Mouse (Mus musculus): Measurements from ENCODE around the gene Olfr1051. TPM values are rescaled to one million over a fixed set of nuclear protein-coding genes. Genes with fewer than 3 reads are reported as not detected.
"Not testable (repeated sequence)": the region's sequence is repeated elsewhere in the genome, so short reads cannot be mapped to it uniquely, and the experiment has no call there.

Gene Olfr1051
- polyA plus RNA-seq (2012; rRNA removed): not detected in 2 replicates

DNA sequence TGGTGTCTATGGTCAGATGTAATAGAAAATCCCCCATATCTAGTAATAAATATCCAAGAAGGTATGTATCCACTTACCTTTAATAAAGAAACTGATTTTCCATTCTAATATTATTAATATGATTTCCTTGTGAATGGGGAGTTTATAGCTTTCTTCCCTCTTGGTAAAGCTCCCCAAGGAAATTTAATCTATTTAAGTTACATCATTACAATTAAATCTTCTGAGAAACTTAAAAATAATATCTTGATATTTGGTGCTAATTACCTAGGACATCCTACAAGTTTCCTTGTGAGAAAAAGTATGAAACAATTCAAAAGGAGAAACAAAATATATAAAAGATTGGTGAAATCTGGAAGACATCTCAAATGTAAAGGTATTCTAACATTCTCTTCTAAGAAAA, at the start of gene Olfr1051:
TSS of gene Olfr1051 (minus strand) at position 101 of the 400 bp plus-strand sequence.
- DNase-seq (ENCODE audit: low read depth): not testable (repeated sequence)

DNA sequence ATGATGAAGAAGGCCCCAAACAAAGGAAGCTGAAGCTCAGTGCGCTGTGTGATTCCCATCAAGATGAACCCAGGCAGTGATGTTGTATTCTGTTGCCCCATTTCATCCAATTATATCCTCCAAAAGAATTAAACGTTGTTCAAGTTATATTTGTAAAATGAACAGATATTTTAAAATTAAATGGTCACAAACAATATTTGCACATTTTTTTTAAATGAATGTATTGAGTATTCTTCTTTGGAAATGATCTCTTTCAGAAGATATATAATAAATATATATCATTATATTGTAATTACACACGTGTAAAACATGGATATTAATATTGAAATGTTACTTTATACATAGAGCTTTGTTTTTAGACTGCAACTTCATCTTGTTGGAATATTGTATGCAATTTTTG, 36.3 kb upstream of the Olfr1051 start, which contains the start of gene Olfr1053:
TSS of gene Olfr1053 (minus strand) at position 101 of the 400 bp plus-strand sequence.
- no peak for DNase-seq (ENCODE audit: low read depth)
- TF ChIP-seq CTCF (IDR thresholded peaks at IDR 0.05; ENCODE audit: borderline replicate concordance, extremely low read depth, insufficient read depth, insufficient read length): no peak
- no peak for TF ChIP-seq POLR2A (IDR thresholded peaks at IDR 0.05; ENCODE audit: borderline replicate concordance, extremely low read depth, insufficient read depth, insufficient read length, poor library complexity, severe bottlenecking)

DNA sequence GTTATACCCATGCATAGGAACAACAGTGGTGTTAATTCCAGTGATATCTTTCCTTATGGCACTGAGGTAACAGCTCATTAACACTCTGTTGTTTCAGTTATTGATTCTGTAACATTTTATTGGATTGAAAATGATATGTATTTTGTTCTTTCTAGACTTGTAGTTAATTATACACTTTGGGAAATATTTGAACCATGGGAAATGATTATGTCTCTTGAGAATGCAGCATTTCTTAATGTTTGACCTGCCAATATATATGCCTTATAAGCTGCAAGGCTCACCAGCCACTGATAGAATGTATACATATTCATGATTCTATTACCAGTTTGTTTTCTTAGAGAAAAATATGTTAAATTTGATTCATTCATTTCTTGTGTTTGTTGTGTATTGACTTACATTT, 13.3 kb upstream of the Olfr1051 start, which contains the start of gene Olfr1052:
TSS of gene Olfr1052 (plus strand) at position 301 of the 400 bp plus-strand sequence.
- TF ChIP-seq POLR2A (IDR thresholded peaks at IDR 0.05; ENCODE audit: borderline replicate concordance, extremely low read depth, insufficient read depth, insufficient read length, poor library complexity, severe bottlenecking) (no peak), CTCF (IDR thresholded peaks at IDR 0.05; ENCODE audit: borderline replicate concordance, extremely low read depth, insufficient read depth, insufficient read length) (no peak)
- no peak for DNase-seq (ENCODE audit: low read depth)

DNA sequence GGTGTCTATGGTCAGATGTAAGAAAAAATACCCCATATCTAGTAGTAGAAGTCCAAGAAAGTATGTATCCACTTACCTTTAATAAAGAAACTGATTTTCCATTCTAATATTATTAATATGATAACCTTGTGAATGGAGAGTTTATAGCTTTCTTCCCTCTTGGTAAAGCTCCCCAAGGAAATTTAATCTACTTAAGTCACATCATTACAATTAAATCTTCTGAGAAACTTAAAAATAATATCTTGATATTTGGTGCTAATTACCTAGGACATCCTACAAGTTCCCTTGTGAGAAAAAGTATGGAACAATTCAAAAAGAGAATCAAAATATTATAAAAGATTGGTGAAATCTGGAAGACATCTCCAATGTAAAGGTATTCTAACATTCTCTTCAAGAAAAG, 20.7 kb downstream of the Olfr1051 start, which contains the start of gene Olfr1049:
TSS of gene Olfr1049 (minus strand) at position 101 of the 400 bp plus-strand sequence.
- DNase-seq (ENCODE audit: low read depth): not testable (repeated sequence)

DNA sequence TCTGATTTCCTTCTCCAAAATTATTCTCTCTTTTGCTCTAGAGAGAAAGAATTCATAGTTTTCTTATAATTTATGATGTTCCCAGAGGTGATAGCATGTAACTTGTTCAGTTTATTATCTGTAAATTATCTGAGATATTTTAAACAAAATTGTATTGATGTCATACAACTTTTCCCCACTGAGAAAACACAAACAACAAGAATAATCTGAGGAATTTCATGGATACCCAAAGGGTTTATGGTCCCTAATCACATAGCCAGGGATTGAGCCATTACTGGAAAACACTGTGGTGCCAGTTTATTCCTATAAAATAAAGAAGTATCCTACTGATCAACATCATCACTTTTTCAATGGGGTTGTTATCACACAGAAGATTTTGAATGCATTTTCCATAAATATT, 38.7 kb downstream of the Olfr1051 start, which contains the start of gene Olfr1048:
TSS of gene Olfr1048 (minus strand) at position 101 of the 400 bp plus-strand sequence.
- no peak for DNase-seq (ENCODE audit: low read depth)
- TF ChIP-seq POLR2A (IDR thresholded peaks at IDR 0.05; ENCODE audit: borderline replicate concordance, extremely low read depth, insufficient read depth, insufficient read length, poor library complexity, severe bottlenecking): no peak
- TF ChIP-seq CTCF (IDR thresholded peaks at IDR 0.05; ENCODE audit: borderline replicate concordance, extremely low read depth, insufficient read depth, insufficient read length): no peak

DNA sequence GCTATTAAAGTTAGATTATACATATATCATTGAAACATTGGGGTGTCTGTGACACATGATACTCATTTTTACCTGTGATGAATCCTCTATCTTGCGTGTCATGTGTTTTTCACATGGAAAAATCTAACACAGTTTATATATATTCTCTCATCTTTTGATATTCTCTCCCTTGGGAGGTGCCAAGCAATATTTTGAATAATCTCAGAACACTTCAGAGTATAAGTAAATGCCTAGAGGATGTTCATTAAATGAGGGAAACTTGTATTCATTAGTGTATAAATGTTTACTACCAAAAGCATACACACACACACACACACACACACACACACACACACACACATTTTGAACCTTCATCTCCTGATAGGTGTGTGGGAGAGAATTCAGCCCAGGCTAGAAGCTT, 47.6 kb downstream of the Olfr1051 start, which contains the start of gene Olfr1047:
TSS of gene Olfr1047 (minus strand) at position 101 of the 400 bp plus-strand sequence.
- TF ChIP-seq CTCF (IDR thresholded peaks at IDR 0.05; ENCODE audit: borderline replicate concordance, extremely low read depth, insufficient read depth, insufficient read length): no peak
- TF ChIP-seq POLR2A (IDR thresholded peaks at IDR 0.05; ENCODE audit: borderline replicate concordance, extremely low read depth, insufficient read depth, insufficient read length, poor library complexity, severe bottlenecking): no peak
- no peak for DNase-seq (ENCODE audit: low read depth)

Other genes starting within 250 kb of the Olfr1051 start
- gene Olfr1034, start 233.2 kb downstream of the Olfr1051 start, polyA plus RNA-seq (2012; rRNA removed): not detected in 2 replicates
- gene Olfr1036, start 205.1 kb downstream of the Olfr1051 start, polyA plus RNA-seq (2012; rRNA removed): not detected in 2 replicates
- gene Olfr1037, start 191.7 kb downstream of the Olfr1051 start, polyA plus RNA-seq (2012; rRNA removed): not detected in 2 replicates
- gene Olfr1039, start 143.2 kb downstream of the Olfr1051 start, polyA plus RNA-seq (2012; rRNA removed): not detected in 2 replicates
- not detected in 2 replicates for gene Olfr1040, start 132.4 kb downstream of the Olfr1051 start, polyA plus RNA-seq (2012; rRNA removed)
- gene Olfr1042, start 117.2 kb downstream of the Olfr1051 start, polyA plus RNA-seq (2012; rRNA removed): not detected in 2 replicates
- not detected in 2 replicates for gene Olfr1043, start 111.6 kb downstream of the Olfr1051 start, polyA plus RNA-seq (2012; rRNA removed)
- gene Olfr1044, start 101.3 kb downstream of the Olfr1051 start, polyA plus RNA-seq (2012; rRNA removed): not detected in 2 replicates
- not detected in 2 replicates for gene Olfr52, start 93.4 kb downstream of the Olfr1051 start, polyA plus RNA-seq (2012; rRNA removed)
- not detected in 2 replicates for gene Olfr1045, start 76.1 kb downstream of the Olfr1051 start, polyA plus RNA-seq (2012; rRNA removed)
- not detected in 2 replicates for gene Olfr1046, start 59.8 kb downstream of the Olfr1051 start, polyA plus RNA-seq (2012; rRNA removed)
- not detected in 2 replicates for gene Olfr1047, start 47.7 kb downstream of the Olfr1051 start, polyA plus RNA-seq (2012; rRNA removed)
- not detected in 2 replicates for gene Olfr1048, start 38.8 kb downstream of the Olfr1051 start, polyA plus RNA-seq (2012; rRNA removed)
- not detected in 2 replicates for gene Olfr1049, start 20.8 kb downstream of the Olfr1051 start, polyA plus RNA-seq (2012; rRNA removed)
- not detected in 2 replicates for gene Olfr1052, start 13.4 kb upstream of the Olfr1051 start, polyA plus RNA-seq (2012; rRNA removed)
- not detected in 2 replicates for gene Olfr1053, start 36.2 kb upstream of the Olfr1051 start, polyA plus RNA-seq (2012; rRNA removed)
- gene Olfr1054, start 56.3 kb upstream of the Olfr1051 start, polyA plus RNA-seq (2012; rRNA removed): not detected in 2 replicates
- gene Olfr1055, start 71.2 kb upstream of the Olfr1051 start, polyA plus RNA-seq (2012; rRNA removed): not detected in 2 replicates
- gene Olfr1056, start 83.4 kb upstream of the Olfr1051 start, polyA plus RNA-seq (2012; rRNA removed): not detected in 2 replicates
- not detected in 2 replicates for gene Olfr1057, start 99.3 kb upstream of the Olfr1051 start, polyA plus RNA-seq (2012; rRNA removed)
- not detected in 2 replicates for gene Olfr1058, start 109.5 kb upstream of the Olfr1051 start, polyA plus RNA-seq (2012; rRNA removed)
- not detected in 2 replicates for gene Olfr1061, start 135.0 kb upstream of the Olfr1051 start, polyA plus RNA-seq (2012; rRNA removed)
- gene Olfr1062, start 147.7 kb upstream of the Olfr1051 start, polyA plus RNA-seq (2012; rRNA removed): not detected in 2 replicates
- gene Olfr1065, start 171.5 kb upstream of the Olfr1051 start, polyA plus RNA-seq (2012; rRNA removed): not detected in 2 replicates
- not detected in 2 replicates for gene Olfr1066, start 177.2 kb upstream of the Olfr1051 start, polyA plus RNA-seq (2012; rRNA removed)
- gene Olfr228, start 208.3 kb upstream of the Olfr1051 start, polyA plus RNA-seq (2012; rRNA removed): not detected in 2 replicates
- not detected in 2 replicates for gene Olfr1076, start 229.4 kb upstream of the Olfr1051 start, polyA plus RNA-seq (2012; rRNA removed)

All from brain, embryonic 14.5 days (tissue).